Comparison of ENCODE assay signal across 8 mouse cellular contexts in genomic region chr7:38107371-38108259, GRCm38 (mm10). TPM values are rescaled to one million over a fixed set of nuclear protein-coding genes. Genes with fewer than 3 reads are reported as not detected.
DNase-seq lines count a peak whose midpoint lies in the region; ATAC-seq lines count a peak whose summit lies in the region.

Ccne1 (minus strand) TSS chr7:38107534.

- H3K4me3 ChIP-seq in hindbrain, embryonic 11.5 days (ENCODE audit: low read depth, low read length), result peak within 1 kb of the TSS; percentile 68

- DNase-seq in MEL-GATA-1-ER (ENCODE audit: extremely low read depth, low read depth), result peak; percentile 43
- DNase-seq in cerebellum, adult 8-10 months, result peak; percentile 99
- peak; percentile 99 for DNase-seq in hindbrain, embryonic 11.5 days (ENCODE audit: low spot score)
- DNase-seq in layer of hippocampus, postnatal 10 days (ENCODE audit: low spot score in 2 of 2), result peak; percentile 99 to 100
- DNase-seq in lung, postnatal 10 days, result peak; percentile 99
- DNase-seq in ovary, postnatal 36 days (ENCODE audit: low spot score), result peak; percentile 100
- DNase-seq in thymus, postnatal 25 days, result peak; percentile 100

- H3K9me3 ChIP-seq in hindbrain, embryonic 11.5 days (ENCODE audit: control insufficient read depth, low read length), result no peaks in the 10 kb centered on the region

- no peaks in the 10 kb centered on the region for H3K27me3 ChIP-seq in hindbrain, embryonic 11.5 days (ENCODE audit: control insufficient read depth, insufficient read depth, low read length)

- H3K4me1 ChIP-seq in hindbrain, embryonic 11.5 days (replicated peaks; ENCODE audit: control insufficient read depth, insufficient read depth, low read length), result 0 out of 2 replicates have a peak, but pooled peaks cover 2% of the 10 kb centered on the region

- peak within 1 kb of the TSS; percentile 69 for H3K9ac ChIP-seq in hindbrain, embryonic 11.5 days (ENCODE audit: low read depth, low read length)

- WGBS in hindbrain, embryonic 11.5 days, result under 1% methylated on average over 48 of the region's 102 CpGs

- no peaks in the 10 kb centered on the region for H3K36me3 ChIP-seq in hindbrain, embryonic 11.5 days (ENCODE audit: control insufficient read depth, insufficient read depth, low read length)

- H3K27ac ChIP-seq in hindbrain, embryonic 11.5 days (ENCODE audit: low read depth, low read length), result peak within 1 kb of the TSS; percentile 51; the same call in 1 of the 2 replicates

- peak; percentile 88 for ATAC-seq in frontal cortex, adult (ENCODE audit: low TSS enrichment)
- peak; percentile 94 for ATAC-seq in hindbrain, embryonic 11.5 days (ENCODE audit: low FRiP score)

- H3K4me2 ChIP-seq in hindbrain, embryonic 11.5 days (replicated peaks; ENCODE audit: low read depth, low read length), result peak within 1 kb of the TSS; percentile 98

RNA-seq across cellular contexts. Expression of gene Ccne1, which starts in this region (rescaled TPM):
- 56.6 and 60.5 TPM in 2 replicates for polyA plus RNA-seq in hindbrain, embryonic 11.5 days (2014; fragmentation: Nextera tagmentation; extraction: Ambion mirVana)
- 10 to 100 TPM in 1 of 2 experiments, 1 to 10 TPM in 1; 9.4 to 11.4 TPM for total RNA-seq in layer of hippocampus, postnatal 10 days (2021)

Comparison
In these comparisons a context has a peak if more than half of its experiments do, and no peak if none do; other contexts are left out.
1. Peak in every context shown above with its lines: DNase-seq, ATAC-seq, H3K4me3 ChIP-seq and H3K27ac ChIP-seq.
2. DNase-seq: peak in every context shown above with its lines; median percentile 100 in ovary, postnatal 36 days; 100 in thymus, postnatal 25 days; 100 in layer of hippocampus, postnatal 10 days; 99 in cerebellum, adult 8-10 months; 99 in hindbrain, embryonic 11.5 days; 99 in lung, postnatal 10 days; 43 in MEL-GATA-1-ER.